Mouse (Mus musculus) fibroblast of lung, adult 2 months (primary cell): ENCODE measurements around the gene Mgat5.

Experiments used
- DNase-seq: peaks from one replicate; pipeline ENCODE4 v3.0.0-alpha.2; 2011; ENCODE audit warnings: low read depth

Gene Mgat5

DNA sequence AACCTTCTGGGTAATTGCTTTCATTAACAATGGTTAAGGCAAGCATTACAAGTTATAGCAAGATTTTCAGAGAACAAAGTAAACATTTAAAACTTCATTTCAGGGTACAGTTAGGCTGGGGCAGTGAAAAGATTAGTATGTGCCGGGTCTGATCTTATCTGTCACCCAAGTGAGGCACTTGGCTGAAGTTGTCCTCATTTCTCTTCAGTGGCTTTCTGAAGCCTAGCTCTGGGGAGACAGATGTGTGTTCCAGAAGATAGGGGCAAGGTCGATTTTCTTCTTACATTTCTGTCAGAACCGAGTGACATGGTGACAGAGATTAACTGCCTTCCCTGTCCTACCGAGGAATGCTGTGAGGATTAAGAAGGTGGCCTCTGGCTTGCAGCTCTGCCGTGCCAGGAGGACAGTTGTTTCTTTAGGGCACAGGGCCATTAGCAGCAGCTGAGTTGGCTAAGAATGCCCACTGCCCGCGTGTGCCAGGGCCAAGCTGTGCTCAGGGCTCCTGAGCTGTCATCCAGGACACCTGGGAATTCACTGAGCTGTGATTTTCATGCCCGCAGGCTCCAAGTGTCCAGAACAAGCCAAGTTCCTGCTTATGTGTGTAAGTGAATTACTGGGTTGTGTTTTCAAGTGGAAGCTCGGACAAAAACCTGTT is 134.1 kb downstream of the Mgat5 start:
- DNase-seq = no peak

GRCm38 (mm10) chr1:127340296-127340695 is 135.5 kb downstream of the Mgat5 start:
- DNase-seq = no peak

GRCm38 (mm10) chr1:127344913-127345312 is 140.1 kb downstream of the Mgat5 start:
- no peak for DNase-seq

- no peak for DNase-seq
These were observed 141.9 kb downstream of the Mgat5 start for GRCm38 (mm10) chr1:127346596-127347139.

DNA sequence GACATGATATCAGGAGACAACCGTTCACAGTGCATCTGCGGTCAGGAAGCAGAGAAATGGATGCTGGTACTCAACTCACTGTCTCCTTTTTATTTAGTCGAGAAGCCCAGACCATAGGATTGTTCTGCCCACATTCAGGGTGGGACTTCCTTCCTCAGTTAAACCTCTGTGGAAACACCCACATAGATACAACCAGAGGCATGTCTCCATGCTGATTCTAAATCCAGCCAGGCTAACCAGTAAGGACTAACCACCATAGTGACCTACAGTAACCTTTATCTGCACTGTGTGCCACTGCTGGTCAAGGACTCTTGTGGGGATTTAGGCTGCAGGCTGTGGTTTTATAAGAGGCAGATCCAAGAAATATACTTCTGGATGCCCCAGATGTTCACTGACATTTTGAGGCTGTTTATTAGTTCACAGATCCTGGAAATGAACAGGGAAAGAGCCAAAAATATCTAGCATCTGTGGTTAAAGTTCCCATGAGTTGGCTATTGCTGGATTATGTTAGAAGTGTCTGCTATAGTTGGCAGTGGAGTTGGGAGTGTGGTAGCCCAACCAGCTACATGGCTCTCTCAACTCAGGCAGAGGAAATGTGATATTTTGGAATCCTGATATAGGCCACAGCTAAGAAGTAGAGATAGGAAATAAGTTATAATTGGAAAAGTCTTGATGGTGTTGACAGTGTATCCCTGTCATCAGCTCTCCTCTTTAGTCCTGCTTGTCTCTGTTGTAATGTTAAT is 143.2 kb downstream of the Mgat5 start:
- DNase-seq = peak; percentile 94

GRCm38 (mm10) chr1:127348642-127349341 is 144.0 kb downstream of the Mgat5 start:
- peak; percentile 84 for DNase-seq

DNA sequence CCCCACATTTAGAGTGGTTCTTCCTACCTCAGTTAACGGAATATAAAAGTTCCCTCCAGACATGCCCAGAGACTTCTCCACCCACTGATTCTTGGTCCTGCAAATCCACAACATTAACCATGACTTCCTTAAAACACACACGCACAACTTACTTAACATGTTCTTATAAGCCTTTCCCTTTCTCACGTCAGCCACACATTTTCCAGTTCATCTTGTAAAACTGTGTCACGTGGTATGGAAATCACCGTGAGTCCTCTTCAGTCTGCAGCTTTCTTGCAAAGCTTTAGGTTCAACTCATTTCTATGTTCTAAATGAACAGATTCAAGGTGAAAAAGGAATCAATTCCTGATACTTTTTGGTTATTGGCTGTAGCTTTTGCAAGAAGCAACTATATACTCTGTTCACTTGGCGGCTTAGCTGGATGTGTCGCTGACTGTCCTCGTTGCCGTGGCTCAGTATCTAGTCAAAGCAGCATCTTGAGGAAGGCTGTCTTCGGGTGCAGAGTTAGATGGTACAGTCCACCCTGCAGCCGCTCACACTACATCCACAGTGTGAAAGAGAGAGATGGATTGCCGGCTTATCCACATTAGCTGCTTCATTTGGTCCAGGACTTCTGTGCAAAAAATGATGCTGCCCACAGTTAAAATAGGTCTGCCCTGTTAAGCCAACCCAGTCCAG is 146.7 kb downstream of the Mgat5 start:
- DNase-seq = no peak

DNA sequence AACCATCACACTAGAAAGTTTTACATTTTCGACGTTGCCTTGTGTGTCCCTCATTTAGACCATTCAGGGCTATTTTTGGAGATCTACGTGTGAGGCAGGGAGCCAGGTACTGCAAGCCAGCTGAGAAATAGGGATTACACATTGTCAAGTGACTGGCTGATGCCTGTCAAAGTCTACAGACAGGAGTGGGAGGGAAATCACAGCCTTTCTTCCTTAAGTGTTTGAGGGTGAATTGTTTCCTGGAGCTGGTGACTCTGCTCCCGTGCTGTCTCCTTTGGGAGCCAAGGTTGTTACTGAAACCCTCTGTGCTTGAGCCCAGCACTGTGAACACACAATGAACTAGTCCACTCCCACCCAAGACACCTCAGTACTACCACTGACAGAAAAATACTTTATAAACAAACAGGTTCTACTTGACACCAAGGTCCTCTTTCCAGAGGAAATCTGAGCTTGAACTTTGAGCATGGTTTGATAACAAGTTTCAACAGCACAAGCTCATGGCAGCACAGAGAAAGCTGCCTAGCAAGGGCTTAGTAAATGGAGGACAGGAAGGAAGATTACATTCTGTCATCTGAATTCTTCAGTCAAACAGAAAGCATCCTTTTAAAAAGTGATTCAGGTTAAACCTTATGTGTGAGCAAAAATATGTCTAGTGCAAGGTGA is 147.4 kb downstream of the Mgat5 start:
- DNase-seq = no peak

- DNase-seq = no peak
These were observed 148.6 kb downstream of the Mgat5 start for GRCm38 (mm10) chr1:127353408-127353807.

GRCm38 (mm10) chr1:127354152-127354551 is 149.3 kb downstream of the Mgat5 start:
- no peak for DNase-seq

DNA sequence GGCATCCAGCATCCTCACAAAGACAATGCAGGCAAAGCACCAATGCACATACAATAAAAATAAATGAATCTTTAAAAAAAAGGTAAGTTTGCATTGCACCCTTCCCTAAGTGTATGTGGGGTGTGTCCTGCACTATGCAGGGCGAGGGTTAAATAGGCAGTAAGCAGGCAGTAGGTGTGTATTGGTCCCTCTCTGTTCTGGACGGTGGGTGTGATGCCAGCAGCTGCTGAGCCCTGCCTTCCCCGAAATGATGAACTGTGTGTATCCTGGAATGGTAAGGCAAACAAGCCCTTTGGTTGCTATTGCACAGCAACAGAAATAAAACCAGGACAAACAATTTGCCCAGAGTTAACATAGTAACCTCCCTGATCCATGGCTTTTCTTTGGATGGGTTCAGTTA is 150.2 kb downstream of the Mgat5 start:
- no peak for DNase-seq

GRCm38 (mm10) chr1:127363638-127364037 is 158.8 kb downstream of the Mgat5 start:
- no peak for DNase-seq

DNA sequence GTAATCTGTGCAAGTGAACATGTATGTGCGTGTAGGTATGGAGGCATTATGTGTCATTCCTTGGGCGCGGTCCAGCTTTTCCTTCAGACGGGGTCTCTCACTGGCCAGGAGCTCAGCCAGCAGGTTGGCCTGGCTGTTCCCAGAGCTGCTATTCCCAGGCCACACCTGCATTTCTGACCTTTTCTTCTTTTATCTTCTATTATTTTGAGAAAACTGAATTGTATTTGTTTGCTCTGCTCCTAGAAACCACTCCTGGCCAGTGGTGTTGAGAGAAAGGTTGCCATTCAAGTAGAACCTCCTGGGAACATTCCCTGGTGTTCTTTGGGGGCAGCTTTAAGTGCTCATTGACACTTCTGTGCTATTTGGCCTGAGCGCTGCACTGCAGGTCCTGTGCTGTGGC is 160.9 kb downstream of the Mgat5 start:
- DNase-seq = no peak

DNA sequence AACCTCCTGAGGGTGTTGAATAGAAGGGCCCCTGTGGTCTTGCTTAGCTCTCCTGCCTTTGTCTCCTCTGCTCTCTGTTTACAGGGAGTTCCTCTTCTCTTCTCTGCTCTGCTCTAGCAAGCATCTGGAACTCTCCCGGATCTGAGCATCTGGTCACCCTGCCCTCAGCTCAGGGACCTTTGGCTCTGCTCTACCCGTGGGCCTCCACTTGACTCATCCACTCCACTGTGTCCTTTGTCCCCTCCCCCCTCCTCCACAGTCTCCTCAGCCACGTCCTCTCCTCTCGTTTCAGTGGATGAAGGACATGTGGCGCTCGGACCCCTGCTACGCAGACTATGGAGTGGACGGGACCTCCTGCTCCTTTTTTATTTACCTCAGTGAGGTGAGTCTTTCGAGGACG is 161.3 kb downstream of the Mgat5 start:
- no peak for DNase-seq

- no peak for DNase-seq
These were observed 163.7 kb downstream of the Mgat5 start for GRCm38 (mm10) chr1:127368513-127368912.

DNA sequence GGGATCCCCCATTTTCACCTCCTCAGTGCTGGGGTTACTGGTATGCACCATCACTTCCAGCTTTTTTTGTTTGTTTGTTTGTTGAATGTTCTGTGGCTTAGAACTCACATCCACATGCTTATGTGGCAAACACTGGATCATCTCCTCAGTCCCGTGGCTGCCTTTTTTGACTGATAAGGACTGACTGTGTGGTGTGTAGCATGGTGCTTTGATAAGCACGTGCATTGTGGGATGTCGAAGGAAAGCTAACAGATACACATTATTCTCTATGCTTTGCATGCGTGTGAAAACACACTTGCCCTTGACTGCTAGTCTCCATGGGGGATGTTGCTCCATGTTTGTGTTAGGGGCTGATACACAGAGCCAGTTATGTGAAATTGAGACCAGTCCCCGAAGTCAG is 164.7 kb downstream of the Mgat5 start:
- no peak for DNase-seq

GRCm38 (mm10) chr1:127372096-127372495 is 167.3 kb downstream of the Mgat5 start:
- DNase-seq = no peak

DNA sequence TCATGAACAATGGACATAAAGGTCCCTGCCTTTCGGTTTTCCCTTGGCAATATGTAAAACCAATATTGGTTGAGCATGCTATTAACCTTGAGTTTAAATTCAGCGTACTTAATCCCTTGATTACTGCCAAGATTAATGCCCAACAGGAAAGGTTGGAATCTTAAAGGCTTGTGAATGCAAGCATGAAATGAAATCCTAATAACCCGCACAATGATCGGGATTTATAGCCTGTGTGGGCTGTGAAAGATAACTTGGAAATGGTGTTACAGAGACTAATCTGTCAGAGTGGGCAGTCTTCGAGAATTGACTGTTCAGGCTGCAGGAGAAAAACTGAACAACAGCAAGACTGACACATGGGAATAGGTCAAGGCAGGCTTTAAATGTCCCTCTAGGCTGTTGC is 168.7 kb downstream of the Mgat5 start:
- no peak for DNase-seq

DNA sequence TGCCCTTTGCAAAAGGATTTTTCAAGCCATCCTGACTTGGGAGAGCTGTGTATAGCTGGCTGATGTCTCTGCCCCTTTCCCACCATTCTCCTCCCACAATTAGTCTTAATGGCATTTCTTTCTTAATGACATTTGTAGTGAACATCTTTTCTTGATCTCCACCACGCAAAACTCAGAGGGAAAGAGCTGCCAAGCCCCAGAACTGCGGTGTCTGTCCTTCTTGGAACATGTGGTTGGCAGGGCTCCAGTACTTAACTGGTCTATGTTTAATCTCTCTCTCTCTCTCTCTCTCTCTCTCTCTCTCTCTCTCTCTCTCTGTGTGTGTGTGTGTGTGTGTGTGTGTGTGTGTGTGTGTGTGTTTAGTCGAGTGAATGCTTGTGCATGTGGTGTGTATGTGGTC is 169.3 kb downstream of the Mgat5 start:
- DNase-seq = no peak

- DNase-seq = no peak
These were observed 175.3 kb downstream of the Mgat5 start for GRCm38 (mm10) chr1:127380140-127380539.

- DNase-seq = peak; percentile 48
These were observed 176.1 kb downstream of the Mgat5 start for GRCm38 (mm10) chr1:127380749-127381501.
